Mouse (Mus musculus) liver, postnatal 0 days (tissue): ENCODE measurements around the gene Fer1l5.

ENCODE experiments used
- CTCF ChIP-seq: sonication (generic); IDR thresholded peaks from 2 replicates; pipeline ENCODE4 v1.5.1; 2016; ENCODE audit warnings: antibody characterized with exemption, low read depth
- EP300 ChIP-seq: IDR thresholded peaks from 2 replicates; pipeline ENCODE4 v1.6.1; 2016; ENCODE audit warnings: antibody characterized with exemption, low read depth, mild to moderate bottlenecking

DNA sequence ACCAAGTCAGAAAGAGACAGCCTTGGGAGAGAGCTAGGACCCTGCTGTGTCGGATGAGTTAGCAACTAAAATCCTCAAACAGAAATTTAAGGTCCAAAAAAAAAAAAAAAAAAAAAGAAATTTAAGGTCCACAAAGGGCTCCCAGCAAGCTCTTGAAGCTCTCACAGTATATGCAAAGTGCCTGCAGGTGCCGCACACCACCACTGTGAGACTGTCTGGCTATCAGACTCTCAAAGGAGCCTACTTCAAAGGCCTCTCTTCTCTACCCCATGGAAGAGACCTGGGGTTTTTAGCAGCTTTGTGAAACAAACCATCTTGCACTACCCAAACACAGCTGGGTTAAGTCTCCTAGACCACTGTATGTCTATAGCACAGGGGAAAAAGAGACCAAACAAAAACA is 57.4 kb downstream of the Fer1l5 start:
- no peak for TF ChIP-seq EP300
- no peak for TF ChIP-seq CTCF
